Mouse (Mus musculus) testis, adult 2 months (tissue): ENCODE measurements around the gene Cmpk1.
"Not testable (repeated sequence)": the region's sequence is repeated elsewhere in the genome, so short reads cannot be mapped to it uniquely, and the experiment has no call there.

Experiments
- CTCF ChIP-seq: fragments of 200-500 bp; IDR thresholded peaks from 2 replicates; pipeline ENCODE4 v1.5.1; 2012; ENCODE audit warnings: low read depth, mild to moderate bottlenecking, inconsistent platforms, low read length, moderate library complexity; ENCODE audit not compliant: control insufficient read depth, insufficient read depth, insufficient replicate concordance
- POLR2A ChIP-seq: fragments of 200-500 bp; IDR thresholded peaks from 2 replicates; pipeline ENCODE4 v1.6.1; 2012; ENCODE audit warnings: low read depth, mild to moderate bottlenecking, inconsistent platforms, low read length, moderate library complexity; ENCODE audit not compliant: control insufficient read depth

DNA sequence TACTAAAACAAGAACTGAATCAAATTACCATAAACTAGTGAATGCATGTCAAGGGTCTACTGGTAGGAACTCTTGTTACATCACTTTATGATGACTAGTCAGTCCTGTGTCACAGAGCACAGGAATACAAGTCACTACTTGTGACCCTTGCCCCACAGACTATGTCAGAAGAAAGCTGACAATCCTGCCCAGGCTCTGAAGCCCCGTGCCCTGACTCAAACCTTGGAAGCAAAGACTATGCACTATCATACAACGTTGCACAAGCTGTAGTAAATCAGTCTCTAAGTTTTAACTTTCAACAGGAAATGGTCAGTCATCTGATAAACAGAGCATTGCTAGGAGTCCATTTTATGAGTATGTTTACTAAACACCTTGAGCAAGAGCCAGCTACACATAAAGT lies 26.2 kb downstream of the Cmpk1 start:
- not testable (repeated sequence) for TF ChIP-seq CTCF, POLR2A
